Mouse (Mus musculus): ENCODE measurements around the gene Ttll11. TPM values are rescaled to one million over a fixed set of nuclear protein-coding genes. Genes with fewer than 3 reads are reported as not detected.

Ttll11 gene
- polyA plus RNA-seq, 1 experiment from 2014 or later: 3.0 TPM

GRCm38 (mm10) chr2:35880362-35880761, 99.4 kb downstream of the Ttll11 start:
- Histone ChIP-seq H3K36me3 (ENCODE audit: control insufficient read depth, insufficient read depth, low read length) (no peaks in the 10 kb centered on the region), H3K27ac (ENCODE audit: low read depth, low read length) (no peak overlapping the region), H3K4me3 (ENCODE audit: low read depth, low read length) (no peak overlapping the region)

GRCm38 (mm10) chr2:35879887-35880286, 99.8 kb downstream of the Ttll11 start:
- Histone ChIP-seq H3K9ac (ENCODE audit: low read length) (no peak overlapping the region), H3K4me2 (no peak overlapping the region), H3K4me3 (ENCODE audit: low read depth, low read length) (no peak overlapping the region), H3K9me3 (ENCODE audit: control insufficient read depth, low read length) (no peaks in the 10 kb centered on the region), H3K4me1 (ENCODE audit: control insufficient read depth, insufficient read depth, low read length) (peaks cover 5% of the 10 kb centered on the region; the same call in 1 of the 2 replicates), H3K27me3 (ENCODE audit: control insufficient read depth, insufficient read depth, low read length) (no peaks in the 10 kb centered on the region), H3K36me3 (ENCODE audit: control insufficient read depth, insufficient read depth, low read length) (no peaks in the 10 kb centered on the region), H3K27ac (ENCODE audit: low read depth, low read length) (no peak overlapping the region)
- ATAC-seq (ENCODE audit: low FRiP score): no peak
- WGBS: 87% methylated on average over 4 of the region's 4 CpGs
- DNase-seq (ENCODE audit: low spot score, missing footprints): no peak

More at GRCm38 (mm10) chr2:35880362-35880761, 99.4 kb downstream of the Ttll11 start:
- no peaks in the 10 kb centered on the region for H3K27me3 ChIP-seq (ENCODE audit: control insufficient read depth, insufficient read depth, low read length)
- WGBS: 60% methylated on average over 7 of the region's 7 CpGs
- no peak overlapping the region for H3K4me2 ChIP-seq
- DNase-seq (ENCODE audit: low spot score, missing footprints): no peak
- ATAC-seq (ENCODE audit: low FRiP score): no peak
- H3K9me3 ChIP-seq (ENCODE audit: control insufficient read depth, low read length): no peaks in the 10 kb centered on the region
- H3K4me1 ChIP-seq (ENCODE audit: control insufficient read depth, insufficient read depth, low read length): peaks cover 5% of the 10 kb centered on the region; the same call in 1 of the 2 replicates
- no peak overlapping the region for H3K9ac ChIP-seq (ENCODE audit: low read length)

GRCm38 (mm10) chr2:35878506-35878905, 101.2 kb downstream of the Ttll11 start:
- DNase-seq (ENCODE audit: low spot score, missing footprints) (no peak), ATAC-seq (ENCODE audit: low FRiP score) (no peak)
- no peaks in the 10 kb centered on the region for H3K9me3 ChIP-seq (ENCODE audit: control insufficient read depth, low read length)
- H3K36me3 ChIP-seq (ENCODE audit: control insufficient read depth, insufficient read depth, low read length): no peaks in the 10 kb centered on the region
- no peak overlapping the region for H3K9ac ChIP-seq (ENCODE audit: low read length)
- H3K4me2 ChIP-seq: no peak overlapping the region
- no peaks in the 10 kb centered on the region for H3K27me3 ChIP-seq (ENCODE audit: control insufficient read depth, insufficient read depth, low read length)
- H3K4me3 ChIP-seq (ENCODE audit: low read depth, low read length): no peak overlapping the region
- whole genome bisulfite sequencing: 97% methylated on average over 3 of the region's 3 CpGs
- H3K27ac ChIP-seq (ENCODE audit: low read depth, low read length): no peak overlapping the region
- H3K4me1 ChIP-seq (ENCODE audit: control insufficient read depth, insufficient read depth, low read length): peaks cover 5% of the 10 kb centered on the region; the same call in 1 of the 2 replicates

GRCm38 (mm10) chr2:35875572-35875971, 104.1 kb downstream of the Ttll11 start:
- Histone ChIP-seq H3K4me1 (ENCODE audit: control insufficient read depth, insufficient read depth, low read length) (peaks cover 5% of the 10 kb centered on the region; the same call in 1 of the 2 replicates), H3K9ac (ENCODE audit: low read length) (no peak overlapping the region), H3K4me3 (ENCODE audit: low read depth, low read length) (no peak overlapping the region), H3K36me3 (ENCODE audit: control insufficient read depth, insufficient read depth, low read length) (no peaks in the 10 kb centered on the region), H3K4me2 (no peak overlapping the region), H3K27me3 (ENCODE audit: control insufficient read depth, insufficient read depth, low read length) (no peaks in the 10 kb centered on the region), H3K27ac (ENCODE audit: low read depth, low read length) (no peak overlapping the region), H3K9me3 (ENCODE audit: control insufficient read depth, low read length) (no peaks in the 10 kb centered on the region)
- DNase-seq (ENCODE audit: low spot score, missing footprints): no peak
- 87% methylated on average over 7 of the region's 7 CpGs for WGBS
- ATAC-seq (ENCODE audit: low FRiP score): no peak

- 92% methylated on average over 8 of the region's 8 CpGs for WGBS
- ATAC-seq (ENCODE audit: low FRiP score): no peak
- H3K4me3 ChIP-seq (ENCODE audit: low read depth, low read length): no peak overlapping the region
- H3K4me1 ChIP-seq (ENCODE audit: control insufficient read depth, insufficient read depth, low read length): 0 out of 2 replicates have a peak, but pooled peaks cover 3% of the 10 kb centered on the region
- H3K9ac ChIP-seq (ENCODE audit: low read length): no peak overlapping the region
- no peak overlapping the region for H3K4me2 ChIP-seq
- H3K9me3 ChIP-seq (ENCODE audit: control insufficient read depth, low read length): no peaks in the 10 kb centered on the region
- DNase-seq (ENCODE audit: low spot score, missing footprints): no peak
- no peak overlapping the region for H3K27ac ChIP-seq (ENCODE audit: low read depth, low read length)
- H3K36me3 ChIP-seq (ENCODE audit: control insufficient read depth, insufficient read depth, low read length): no peaks in the 10 kb centered on the region
- no peaks in the 10 kb centered on the region for H3K27me3 ChIP-seq (ENCODE audit: control insufficient read depth, insufficient read depth, low read length)
Observed at GRCm38 (mm10) chr2:35874421-35874820, 105.3 kb downstream of the Ttll11 start.

- Histone ChIP-seq H3K4me1 (ENCODE audit: control insufficient read depth, insufficient read depth, low read length) (no peaks in the 10 kb centered on the region), H3K9me3 (ENCODE audit: control insufficient read depth, low read length) (no peaks in the 10 kb centered on the region), H3K27ac (ENCODE audit: low read depth, low read length) (no peak overlapping the region), H3K27me3 (ENCODE audit: control insufficient read depth, insufficient read depth, low read length) (no peaks in the 10 kb centered on the region), H3K4me2 (no peak overlapping the region), H3K36me3 (ENCODE audit: control insufficient read depth, insufficient read depth, low read length) (no peaks in the 10 kb centered on the region), H3K4me3 (ENCODE audit: low read depth, low read length) (no peak overlapping the region), H3K9ac (ENCODE audit: low read length) (no peak overlapping the region)
- WGBS: 56% methylated on average over 2 of the region's 2 CpGs
- ATAC-seq (ENCODE audit: low FRiP score) (no peak), DNase-seq (ENCODE audit: low spot score, missing footprints) (no peak)
Observed at GRCm38 (mm10) chr2:35869165-35869564, 110.5 kb downstream of the Ttll11 start.

GRCm38 (mm10) chr2:35863284-35863683, 116.4 kb downstream of the Ttll11 start:
- no peak for DNase-seq (ENCODE audit: low spot score, missing footprints)
- H3K4me2 ChIP-seq: no peak overlapping the region
- H3K4me1 ChIP-seq (ENCODE audit: control insufficient read depth, insufficient read depth, low read length): no peaks in the 10 kb centered on the region
- no peak overlapping the region for H3K4me3 ChIP-seq (ENCODE audit: low read depth, low read length)
- 76% methylated on average over 4 of the region's 4 CpGs for WGBS
- H3K9ac ChIP-seq (ENCODE audit: low read length): no peak overlapping the region
- no peak overlapping the region for H3K27ac ChIP-seq (ENCODE audit: low read depth, low read length)
- H3K27me3 ChIP-seq (ENCODE audit: control insufficient read depth, insufficient read depth, low read length): no peaks in the 10 kb centered on the region
- H3K9me3 ChIP-seq (ENCODE audit: control insufficient read depth, low read length): no peaks in the 10 kb centered on the region
- H3K36me3 ChIP-seq (ENCODE audit: control insufficient read depth, insufficient read depth, low read length): no peaks in the 10 kb centered on the region
- ATAC-seq (ENCODE audit: low FRiP score): peak; percentile 61; the same call in 1 of the 2 replicates

GRCm38 (mm10) chr2:35861185-35861584, 118.5 kb downstream of the Ttll11 start:
- Histone ChIP-seq H3K9ac (ENCODE audit: low read length) (no peak overlapping the region), H3K4me3 (ENCODE audit: low read depth, low read length) (no peak overlapping the region), H3K27ac (ENCODE audit: low read depth, low read length) (no peak overlapping the region), H3K9me3 (ENCODE audit: control insufficient read depth, low read length) (no peaks in the 10 kb centered on the region), H3K4me2 (no peak overlapping the region), H3K27me3 (ENCODE audit: control insufficient read depth, insufficient read depth, low read length) (no peaks in the 10 kb centered on the region), H3K4me1 (ENCODE audit: control insufficient read depth, insufficient read depth, low read length) (no peaks in the 10 kb centered on the region), H3K36me3 (ENCODE audit: control insufficient read depth, insufficient read depth, low read length) (no peaks in the 10 kb centered on the region)
- DNase-seq (ENCODE audit: low spot score, missing footprints) (no peak), ATAC-seq (ENCODE audit: low FRiP score) (no peak)
- 85% methylated on average over 7 of the region's 7 CpGs for WGBS

GRCm38 (mm10) chr2:35860394-35860744, 119.3 kb downstream of the Ttll11 start:
- 77% methylated on average over 10 of the region's 10 CpGs for WGBS
- Histone ChIP-seq H3K9ac (ENCODE audit: low read length) (no peak overlapping the region), H3K27me3 (ENCODE audit: control insufficient read depth, insufficient read depth, low read length) (no peaks in the 10 kb centered on the region), H3K4me3 (ENCODE audit: low read depth, low read length) (no peak overlapping the region), H3K4me1 (ENCODE audit: control insufficient read depth, insufficient read depth, low read length) (no peaks in the 10 kb centered on the region), H3K36me3 (ENCODE audit: control insufficient read depth, insufficient read depth, low read length) (no peaks in the 10 kb centered on the region), H3K4me2 (no peak overlapping the region), H3K27ac (ENCODE audit: low read depth, low read length) (no peak overlapping the region), H3K9me3 (ENCODE audit: control insufficient read depth, low read length) (no peaks in the 10 kb centered on the region)
- DNase-seq (ENCODE audit: low spot score, missing footprints) (no peak), ATAC-seq (ENCODE audit: low FRiP score) (no peak)
